Mouse (Mus musculus) urinary bladder, adult 2 months (tissue): Measurements from ENCODE around the gene Actn4. TPM values are rescaled to one million over a fixed set of nuclear protein-coding genes. Genes with fewer than 3 reads are reported as not detected.

ENCODE experiments used
- DNase-seq: peaks from one replicate; pipeline ENCODE4 v3.0.0; 2022; ENCODE audit warnings: low spot score
- polyA plus RNA-seq: library from polyadenylated mRNA; depleted of rRNA; stranded (reverse); fragments of >200 nt; gene quantifications from 2 replicates; pipeline ENCODE4 v1.2.3, GENCODE M21; 2012

Actn4 gene
- polyA plus RNA-seq, 1 experiment, result 285 TPM

- DNase-seq, result no peak
Observed at GRCm38 (mm10) chr7:28949298-28949697, 12.8 kb downstream of the Actn4 start.

DNA sequence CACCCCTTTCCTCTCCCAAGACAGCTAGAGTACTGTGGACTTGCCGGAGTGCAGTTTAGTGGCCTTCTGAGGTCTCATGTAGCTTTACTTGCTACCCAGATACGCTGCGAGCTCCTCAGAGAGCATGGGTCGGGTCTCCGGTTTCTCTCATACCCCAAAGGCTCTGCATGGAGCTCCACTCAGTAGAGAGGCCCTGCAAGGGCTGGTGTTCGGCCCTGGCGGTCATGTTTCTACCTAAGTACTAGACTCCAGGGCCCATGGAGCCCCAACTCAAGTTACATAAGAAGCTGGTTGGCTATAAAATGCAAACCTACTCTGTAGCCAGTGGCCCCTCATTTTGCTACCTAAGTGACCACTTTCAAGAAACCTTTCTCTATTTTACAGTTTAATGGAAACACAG, 13.4 kb downstream of the Actn4 start:
- DNase-seq, result no peak

DNA sequence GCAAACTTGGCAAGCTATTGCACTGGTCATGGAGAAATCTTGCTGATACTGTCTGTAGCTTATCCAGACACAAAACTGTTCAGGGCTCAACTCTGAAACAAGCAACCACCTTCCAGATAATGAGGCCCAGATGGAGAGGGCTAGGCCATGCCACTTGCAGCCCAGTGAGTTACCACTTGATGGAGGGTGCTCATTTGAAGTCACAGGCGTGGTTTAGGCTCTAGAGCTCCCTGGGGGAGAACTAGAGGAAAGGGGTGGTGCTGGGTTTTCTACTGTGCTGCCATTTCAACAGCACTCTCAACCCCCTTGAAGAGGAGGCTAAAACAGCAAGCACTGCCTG, 15.9 kb downstream of the Actn4 start:
- DNase-seq, result no peak

- DNase-seq, result no peak
Observed at GRCm38 (mm10) chr7:28945416-28946270, 16.5 kb downstream of the Actn4 start.

- DNase-seq, result no peak
Observed at GRCm38 (mm10) chr7:28944756-28945415, 17.3 kb downstream of the Actn4 start.

DNA sequence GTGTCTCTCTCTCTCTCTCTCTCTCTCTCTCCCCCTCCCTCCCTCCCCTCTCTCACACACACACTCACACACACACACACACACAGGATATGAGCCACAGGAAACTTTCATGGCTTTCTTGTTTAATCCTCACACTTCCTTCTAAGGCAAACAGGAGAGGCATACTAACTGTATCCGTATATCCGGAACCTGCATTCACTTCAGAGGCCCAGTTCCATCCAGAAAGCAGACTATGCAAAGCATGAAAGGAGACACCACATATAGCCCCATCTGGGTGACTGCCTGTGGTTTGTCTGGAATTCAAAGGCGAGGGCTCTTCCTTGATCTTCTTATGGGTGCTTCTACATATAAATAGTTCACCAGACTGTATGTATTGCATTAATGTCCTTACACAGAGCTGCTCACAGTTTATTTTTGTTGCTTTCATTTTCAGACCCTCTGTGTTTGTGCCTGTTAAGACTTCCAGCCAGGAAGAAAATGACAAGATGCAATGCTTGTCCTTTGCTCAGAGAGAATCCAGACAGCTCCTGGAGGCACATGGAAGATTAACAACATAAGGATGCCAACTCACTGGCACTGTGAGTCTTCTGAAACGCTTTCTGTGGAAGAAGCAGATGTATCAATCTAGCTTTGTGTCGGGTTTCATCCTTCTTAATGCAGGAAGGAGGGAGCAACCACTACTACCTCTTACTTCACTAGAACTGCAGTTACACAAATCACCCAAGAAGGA, 18.5 kb downstream of the Actn4 start:
- DNase-seq, result no peak

DNA sequence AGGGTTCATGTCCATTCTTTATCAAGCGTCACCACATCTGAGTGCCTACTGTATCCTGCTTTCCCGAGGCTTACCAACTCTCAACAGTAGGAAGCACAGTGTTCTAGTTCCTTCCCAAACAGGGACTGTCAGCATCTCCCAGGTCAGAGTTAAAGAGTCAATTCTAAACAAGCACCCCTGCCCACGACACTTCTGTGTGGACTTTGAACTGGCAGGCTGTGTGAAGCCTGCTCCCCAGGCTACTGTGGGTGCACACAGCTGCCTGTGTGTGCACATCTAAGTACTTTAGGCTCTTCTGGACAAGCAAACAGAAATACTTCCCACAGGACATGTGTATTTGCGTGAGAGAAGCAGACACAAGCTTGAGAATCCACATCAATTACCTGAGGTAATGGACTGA, 20.6 kb downstream of the Actn4 start:
- no peak for DNase-seq

DNA sequence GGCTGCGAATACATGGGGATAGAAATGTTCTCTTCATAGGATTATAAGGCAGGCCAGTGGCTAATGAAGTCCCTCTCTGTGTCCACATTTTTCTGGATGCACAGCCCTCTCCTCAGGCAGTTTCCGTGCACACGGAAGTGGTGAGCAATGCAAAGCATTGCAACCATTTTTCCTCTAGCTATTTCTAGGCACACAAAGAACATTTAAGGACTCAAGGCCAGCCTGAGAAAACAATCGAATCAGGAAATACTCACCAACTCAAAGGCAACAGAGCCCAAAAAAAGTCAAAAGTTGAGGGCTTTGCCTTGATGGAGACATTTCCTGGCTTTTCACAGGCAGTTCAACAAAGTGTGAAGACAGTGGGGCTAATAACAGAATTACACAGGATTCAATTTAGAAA, 21.0 kb downstream of the Actn4 start:
- DNase-seq, result no peak

GRCm38 (mm10) chr7:28939418-28940183, 22.5 kb downstream of the Actn4 start:
- DNase-seq, result no peak

DNA sequence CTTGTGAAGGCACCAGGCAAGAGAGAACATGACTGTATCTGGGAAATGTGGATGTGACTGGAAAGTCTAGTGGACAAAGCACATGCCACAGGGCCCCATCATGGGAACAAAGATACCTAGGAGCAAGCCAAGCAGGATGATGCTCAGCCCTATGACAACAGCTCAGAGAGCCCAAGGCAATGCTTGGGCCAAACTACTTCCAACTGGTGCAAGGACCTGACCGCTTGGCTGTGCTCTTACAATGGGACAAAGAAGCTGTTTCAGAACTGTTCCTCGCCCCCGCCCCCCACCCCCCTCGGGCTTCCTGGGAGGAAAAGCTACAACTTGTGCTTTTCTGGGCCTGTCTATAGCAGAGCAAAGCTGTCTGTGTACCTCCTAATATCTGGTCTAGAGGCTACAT, 23.5 kb downstream of the Actn4 start:
- no peak for DNase-seq

- DNase-seq, result no peak
Observed at GRCm38 (mm10) chr7:28936787-28937186, 25.4 kb downstream of the Actn4 start.

DNA sequence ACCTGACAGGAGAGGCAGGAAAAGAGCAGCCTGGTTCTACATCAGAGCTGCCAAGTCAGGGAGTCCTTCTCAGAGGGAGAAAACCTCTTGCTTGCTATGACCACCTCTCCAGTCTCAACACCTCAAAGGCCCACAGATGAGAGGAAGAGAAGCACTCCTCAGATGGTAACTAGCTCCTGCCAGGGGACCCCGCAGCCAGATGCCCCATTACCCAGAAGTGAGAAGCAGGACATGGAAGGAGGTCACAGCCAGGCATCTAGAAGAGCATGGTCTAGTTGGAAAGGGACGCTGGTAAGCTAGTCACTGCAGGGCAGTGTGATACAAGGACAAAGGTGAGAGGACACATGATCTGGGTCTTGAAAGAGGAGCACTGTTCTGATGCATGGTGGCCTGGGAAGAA, 28.3 kb downstream of the Actn4 start:
- no peak for DNase-seq

GRCm38 (mm10) chr7:28932421-28933041, 29.6 kb downstream of the Actn4 start:
- no peak for DNase-seq

- DNase-seq, result no peak
Observed at GRCm38 (mm10) chr7:28931695-28932039, 30.5 kb downstream of the Actn4 start.

DNA sequence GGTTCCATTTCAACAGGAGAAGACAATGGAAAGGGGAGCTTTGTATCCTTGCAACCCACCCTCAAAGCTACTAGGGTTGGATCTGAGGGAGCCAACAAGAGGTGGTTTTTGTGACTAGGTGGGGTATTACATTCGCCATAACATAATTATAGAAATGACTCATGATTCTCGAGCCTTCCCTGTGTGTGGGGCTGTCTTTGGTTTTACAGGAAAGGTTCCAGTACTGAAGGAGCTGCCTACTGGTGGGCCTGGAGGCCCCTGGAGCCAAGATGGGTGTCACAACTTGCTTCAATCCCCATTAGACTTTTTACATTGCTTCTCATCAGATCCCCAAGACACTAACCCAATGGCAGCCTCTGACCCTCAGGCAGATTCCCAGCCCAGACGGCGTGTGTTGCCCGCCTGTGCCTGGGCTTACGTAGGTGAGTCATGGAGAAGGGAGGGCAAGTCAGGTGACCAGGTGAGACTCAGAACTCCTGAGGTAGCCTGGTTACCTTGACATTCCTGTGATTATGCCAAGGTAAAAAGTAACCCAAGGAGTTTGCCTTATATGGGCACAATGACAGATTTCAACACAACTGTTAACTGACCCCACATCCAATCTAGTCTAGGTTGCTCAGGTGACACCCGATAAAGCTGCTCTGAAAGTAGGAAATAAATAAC, 31.0 kb downstream of the Actn4 start:
- DNase-seq, result no peak

DNA sequence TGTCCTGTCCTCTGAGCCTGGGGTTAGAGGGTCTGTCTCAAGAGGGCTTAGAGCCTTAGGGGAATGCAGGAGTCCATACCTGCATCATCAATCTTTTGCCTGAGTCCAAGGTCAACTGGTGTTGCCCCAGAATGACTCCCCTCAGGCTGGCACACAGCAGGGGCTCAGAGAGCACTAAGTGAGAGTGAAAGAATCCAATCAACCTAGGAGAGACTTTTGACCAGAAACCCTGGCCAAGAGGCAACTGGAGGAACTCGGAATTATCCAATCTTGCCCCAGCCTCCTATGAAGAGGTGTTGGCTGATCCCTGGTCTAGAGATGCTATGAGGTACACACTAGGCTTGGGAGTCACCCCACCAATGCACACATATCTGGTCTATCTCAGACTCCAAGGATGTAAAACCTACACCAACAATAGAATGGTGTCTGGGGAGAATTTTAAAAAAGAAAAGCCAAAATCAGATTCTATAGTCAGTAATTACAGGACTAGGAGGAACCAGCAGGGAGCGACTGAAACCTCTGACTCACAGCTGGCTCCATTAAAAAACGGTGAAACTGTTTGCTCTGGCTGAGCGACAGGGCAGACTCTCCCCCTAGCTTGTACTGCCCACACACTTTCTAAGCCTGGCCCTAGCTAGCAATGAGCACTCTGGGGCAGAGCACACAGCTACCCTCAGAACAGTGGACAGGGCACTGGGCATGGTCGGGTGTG, 31.7 kb downstream of the Actn4 start:
- no peak for DNase-seq

- DNase-seq, result no peak
Observed at GRCm38 (mm10) chr7:28929381-28929780, 32.8 kb downstream of the Actn4 start.

DNA sequence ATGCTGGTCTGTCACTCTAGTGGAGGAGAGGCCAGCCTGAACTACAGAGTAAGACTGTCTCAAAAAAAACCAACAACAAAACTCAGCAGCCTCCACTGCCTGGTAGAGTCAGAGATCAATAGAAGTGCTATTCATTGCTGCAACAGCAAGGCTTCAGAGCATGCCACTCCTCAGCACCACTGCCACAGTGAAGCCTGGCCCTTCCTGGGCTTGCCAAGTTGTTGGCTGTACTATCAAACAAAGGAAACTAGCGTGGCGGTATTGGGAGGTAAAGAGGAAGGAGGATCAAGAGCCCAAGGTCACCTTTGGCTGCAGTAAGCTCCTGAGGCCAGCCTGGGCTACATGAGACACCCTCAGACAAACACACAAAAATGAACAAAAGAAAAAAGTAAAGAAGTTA, 36.0 kb downstream of the Actn4 start:
- no peak for DNase-seq

DNA sequence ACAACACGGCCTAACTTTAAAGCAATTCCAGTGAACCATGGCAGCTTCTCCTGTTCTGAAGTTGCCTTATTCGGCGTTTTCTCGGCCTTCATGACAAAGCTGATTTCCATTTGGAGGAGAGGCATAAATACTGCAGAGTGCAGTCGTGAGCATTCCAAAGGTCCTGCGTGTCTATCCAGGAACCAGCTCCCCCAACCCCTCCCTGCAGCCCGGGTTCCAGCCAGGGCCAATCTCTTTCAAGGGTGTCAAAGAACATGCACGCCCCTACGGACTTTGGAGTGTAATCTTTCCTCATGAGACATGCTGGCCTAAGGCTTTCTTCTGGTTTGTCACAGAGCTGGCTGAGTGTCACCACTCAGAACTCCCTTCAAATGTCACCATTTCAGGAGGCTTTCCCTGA, 36.8 kb downstream of the Actn4 start:
- no peak for DNase-seq

DNA sequence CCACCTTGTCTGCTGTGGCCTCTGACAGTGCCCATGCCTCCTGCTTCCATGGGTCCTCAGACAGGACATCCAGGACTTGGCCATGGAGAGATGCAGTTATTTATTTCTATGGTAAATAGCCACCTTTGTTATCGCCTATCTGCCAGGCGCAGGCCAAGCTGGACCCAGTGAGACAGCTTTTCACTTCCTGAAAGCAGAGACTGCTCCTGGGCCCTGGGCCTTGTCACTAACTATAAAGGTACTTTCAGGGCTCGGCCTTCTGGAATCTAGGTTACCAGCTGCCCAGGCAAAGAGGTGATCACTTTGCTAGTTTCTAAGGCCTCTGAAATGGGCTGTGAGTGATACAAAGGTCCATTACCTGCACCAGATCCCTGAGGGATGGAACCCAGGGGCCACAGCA, 37.3 kb downstream of the Actn4 start:
- no peak for DNase-seq
